Mouse (Mus musculus) heart, adult 2 months (tissue): ENCODE measurements at regions not wholly inside any gene's neighbourhood (a gene's known extent, or its start where the extent isn't known, plus 50 kb on each side); places are given as distances from the start of the nearest gene placed in this dataset.

Experiments
- CTCF ChIP-seq: fragments of 200-600 bp; IDR thresholded peaks from 2 replicates; pipeline ENCODE4 v1.8.1; 2022; ENCODE audit warnings: antibody characterized with exemption, mild to moderate bottlenecking, moderate library complexity
- EP300 ChIP-seq: fragments of 200-500 bp; IDR thresholded peaks from 2 replicates; pipeline ENCODE4 v1.6.1; 2011; ENCODE audit warnings: low read depth, low read length, control low read depth; ENCODE audit not compliant: insufficient read depth
- POLR2A ChIP-seq: fragments of 200-500 bp; IDR thresholded peaks from 2 replicates; pipeline ENCODE4 v1.6.1; 2011; ENCODE audit warnings: mild to moderate bottlenecking, low read depth, low read length, control low read depth; ENCODE audit not compliant: insufficient read depth

- no peak for TF ChIP-seq CTCF
- no peak for TF ChIP-seq POLR2A
- no peak for TF ChIP-seq EP300
Observed at GRCm38 (mm10) chr13:107641926-107642657, 402.2 kb upstream of the Smim15 start.
